Mouse (Mus musculus) liver, adult (tissue): ENCODE measurements around the gene Gsk3a.

Experiments used
- GATA4 ChIP-seq: IDR thresholded peaks from 2 replicates; pipeline ENCODE4 v1.6.1; 2014; ENCODE audit warnings: mild to moderate bottlenecking, low read length; ENCODE audit not compliant: insufficient replicate concordance

Gsk3a gene

DNA sequence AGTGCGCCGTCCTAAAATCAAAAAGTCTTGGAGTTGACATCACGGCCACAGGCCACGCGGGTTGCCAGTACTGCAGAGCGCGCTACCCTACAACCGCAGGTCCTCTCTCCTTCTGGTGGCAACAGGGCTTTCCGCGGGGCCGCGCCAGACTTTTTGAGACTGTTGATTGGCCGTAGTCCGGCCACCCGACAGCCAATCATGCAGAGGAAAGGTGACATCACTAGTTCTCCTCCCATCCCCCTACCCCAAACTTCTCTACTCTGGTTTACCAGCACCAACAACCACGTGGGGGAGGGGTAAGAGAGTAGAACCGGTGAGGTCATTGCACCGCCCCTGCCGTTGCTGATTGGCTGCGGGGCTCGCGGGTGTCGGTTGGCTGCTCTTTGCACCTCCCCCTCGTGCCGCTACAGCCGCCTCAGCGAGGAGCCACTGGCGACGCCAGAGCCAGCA is 29.7 kb upstream of the Gsk3a start, which contains the start of gene Cic:
Cic (plus strand) TSS at position 404 of the 450 bp plus-strand sequence.
- no peak for TF ChIP-seq GATA4

DNA sequence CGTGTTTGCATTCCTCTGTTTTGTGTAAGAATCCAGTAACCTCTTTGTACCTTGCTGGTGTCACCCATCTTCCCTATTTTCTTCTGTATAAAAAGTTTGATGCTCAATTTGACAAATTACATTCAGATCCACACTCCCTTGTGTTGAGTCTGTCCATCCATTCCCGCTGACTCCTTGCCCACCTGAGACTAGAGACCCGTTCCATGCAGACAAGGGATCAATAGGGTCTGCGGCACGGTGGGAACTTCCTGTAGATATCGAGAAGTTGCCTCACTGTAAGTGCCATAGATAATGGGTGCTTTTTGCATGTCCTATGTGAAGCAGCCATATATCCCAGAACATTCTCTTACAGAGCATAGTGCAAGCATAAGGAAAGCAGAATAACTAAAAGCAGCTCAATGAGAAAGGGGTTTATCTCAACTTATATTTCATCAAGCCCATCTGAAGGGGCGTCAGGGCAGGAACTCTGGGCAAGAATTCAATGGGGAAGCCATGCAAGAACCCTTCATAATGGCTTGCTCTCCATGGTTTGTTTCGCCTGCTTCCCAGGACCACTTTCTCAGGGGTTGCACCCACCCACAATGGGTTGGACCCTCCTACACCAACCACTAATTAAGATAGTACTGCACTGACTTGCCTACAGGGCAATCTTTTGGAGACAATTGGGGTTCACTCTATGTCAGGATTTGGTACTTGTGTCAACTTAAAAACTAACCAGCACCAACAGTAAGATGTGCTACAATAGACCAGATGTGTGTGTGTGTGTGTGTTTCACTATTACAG is 28.7 kb upstream of the Gsk3a start:
- no peak for TF ChIP-seq GATA4

DNA sequence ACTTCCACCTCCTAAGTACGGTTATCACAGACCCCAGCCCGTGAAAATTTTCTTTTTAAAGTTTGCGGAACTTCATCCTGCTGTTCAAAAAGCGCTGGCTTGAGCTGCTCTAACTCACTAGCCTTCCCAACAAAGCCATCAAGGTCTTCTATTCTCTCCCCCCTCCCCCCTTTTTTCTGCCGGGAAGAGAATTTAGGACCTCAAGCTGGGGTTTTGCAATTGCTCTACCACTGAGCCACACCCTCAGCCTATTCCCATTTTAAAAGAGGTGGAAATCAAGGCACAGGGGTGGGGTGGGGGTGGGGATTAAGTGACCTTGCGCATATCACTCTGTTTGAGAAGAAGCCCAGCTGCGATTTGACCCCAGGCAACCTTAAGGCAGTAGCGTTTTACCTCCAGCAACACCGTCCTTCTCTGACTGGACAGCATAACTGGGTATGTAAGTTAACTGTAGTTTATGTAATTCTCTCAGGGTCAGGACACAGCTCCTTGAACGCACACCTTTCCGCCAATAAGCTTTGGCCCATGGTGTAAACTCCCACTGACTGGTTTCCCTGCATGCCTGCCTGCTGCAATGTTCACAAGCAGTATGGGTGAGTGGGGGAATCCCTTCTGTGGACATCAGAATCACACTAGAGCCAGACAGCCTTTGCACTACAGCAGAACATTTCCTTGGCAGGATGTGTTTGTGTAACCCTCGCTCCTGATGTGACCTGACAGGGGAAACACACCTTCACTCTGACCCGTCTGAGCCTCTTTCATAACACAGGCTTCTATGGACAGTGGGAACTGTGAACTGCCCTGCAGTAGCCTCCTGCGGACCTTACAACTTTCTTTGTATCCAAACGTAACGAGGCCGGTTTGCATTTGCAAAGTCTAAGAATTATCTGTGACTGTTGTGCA is 26.6 kb upstream of the Gsk3a start:
- TF ChIP-seq GATA4 = no peak

- TF ChIP-seq GATA4 = no peak
These were observed 24.2 kb upstream of the Gsk3a start for GRCm38 (mm10) chr7:25261896-25262295.

GRCm38 (mm10) chr7:25251822-25252221 is 14.2 kb upstream of the Gsk3a start:
- no peak for TF ChIP-seq GATA4

DNA sequence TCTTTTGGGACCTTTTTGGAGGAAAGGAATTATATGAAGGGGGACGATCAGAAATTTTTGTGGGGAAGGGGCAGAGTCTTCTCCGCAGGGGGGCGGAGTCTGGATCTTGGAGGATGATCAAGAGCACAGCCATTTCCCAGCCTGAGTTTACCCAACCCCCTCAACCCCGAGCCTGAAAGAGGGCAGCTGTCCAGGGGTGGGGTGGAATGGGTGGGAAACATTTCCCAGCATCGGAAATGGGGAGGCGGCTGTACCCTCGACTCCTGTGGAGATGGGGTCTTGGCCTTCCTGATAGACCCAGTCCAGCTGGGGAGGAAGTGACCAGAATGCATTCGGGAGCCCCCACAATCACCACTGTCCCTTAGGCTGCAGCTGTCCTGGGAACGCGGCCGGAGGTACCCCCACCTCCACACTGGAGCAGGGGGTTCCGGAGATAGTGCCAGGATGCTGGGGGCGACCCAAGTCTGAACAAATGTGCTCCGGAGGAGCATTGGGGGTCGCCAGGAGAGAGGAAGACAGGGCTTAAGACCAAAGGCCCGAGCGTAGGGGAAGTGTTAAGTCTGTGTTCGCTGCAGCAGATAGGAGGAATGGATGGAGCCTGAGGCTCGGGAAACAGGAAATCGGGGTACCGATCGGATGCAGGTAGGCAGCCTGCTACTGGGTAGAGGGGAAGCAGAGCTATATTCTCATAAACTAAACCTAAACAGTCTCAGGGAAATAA is 13.6 kb upstream of the Gsk3a start:
- TF ChIP-seq GATA4 = no peak

DNA sequence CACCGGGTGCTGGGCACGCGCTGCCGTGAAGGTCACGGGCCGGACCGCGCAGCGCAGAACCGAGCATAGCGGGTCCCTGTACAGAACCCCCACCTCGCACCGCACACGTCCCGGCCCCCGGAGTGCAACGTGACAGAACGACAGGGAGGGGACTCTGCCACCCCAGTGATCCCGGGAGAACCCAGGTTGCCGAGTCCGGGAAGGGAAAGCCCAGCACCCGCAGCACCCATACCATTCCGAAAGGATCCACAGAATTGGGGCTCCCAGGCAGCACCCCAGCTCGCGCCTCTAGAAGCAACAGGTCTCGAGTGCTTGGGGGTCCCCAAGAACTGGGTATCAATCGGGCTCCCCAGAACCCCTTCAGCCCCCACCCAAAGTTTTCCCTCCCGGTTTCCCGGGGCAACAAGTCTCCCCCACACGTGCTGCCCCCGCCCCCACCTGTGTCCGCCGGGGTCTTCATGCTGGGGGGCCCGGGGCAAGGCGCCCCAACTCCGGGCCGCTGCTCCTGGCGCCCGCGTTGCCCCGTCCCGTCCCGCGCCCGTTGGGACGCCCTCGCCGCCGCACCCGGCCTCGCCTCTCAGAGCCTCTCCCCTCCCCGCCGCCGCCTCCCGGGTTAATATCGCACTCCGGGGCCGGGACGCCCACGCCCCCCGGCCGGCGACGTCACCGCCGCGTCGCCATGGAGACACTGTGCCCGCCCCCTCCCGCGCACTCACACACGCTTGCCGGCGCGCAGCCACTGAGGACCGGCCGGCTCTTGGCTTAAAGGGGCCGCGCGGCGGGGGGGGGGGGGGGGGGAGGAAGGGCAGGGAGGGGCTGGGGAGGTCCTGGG is 12.7 kb upstream of the Gsk3a start, which contains the start of gene Erf:
Erf (minus strand) TSS at position 621 of the 832 bp plus-strand sequence.
- peak; percentile 10; the same call in 1 of the 2 replicates for TF ChIP-seq GATA4

DNA sequence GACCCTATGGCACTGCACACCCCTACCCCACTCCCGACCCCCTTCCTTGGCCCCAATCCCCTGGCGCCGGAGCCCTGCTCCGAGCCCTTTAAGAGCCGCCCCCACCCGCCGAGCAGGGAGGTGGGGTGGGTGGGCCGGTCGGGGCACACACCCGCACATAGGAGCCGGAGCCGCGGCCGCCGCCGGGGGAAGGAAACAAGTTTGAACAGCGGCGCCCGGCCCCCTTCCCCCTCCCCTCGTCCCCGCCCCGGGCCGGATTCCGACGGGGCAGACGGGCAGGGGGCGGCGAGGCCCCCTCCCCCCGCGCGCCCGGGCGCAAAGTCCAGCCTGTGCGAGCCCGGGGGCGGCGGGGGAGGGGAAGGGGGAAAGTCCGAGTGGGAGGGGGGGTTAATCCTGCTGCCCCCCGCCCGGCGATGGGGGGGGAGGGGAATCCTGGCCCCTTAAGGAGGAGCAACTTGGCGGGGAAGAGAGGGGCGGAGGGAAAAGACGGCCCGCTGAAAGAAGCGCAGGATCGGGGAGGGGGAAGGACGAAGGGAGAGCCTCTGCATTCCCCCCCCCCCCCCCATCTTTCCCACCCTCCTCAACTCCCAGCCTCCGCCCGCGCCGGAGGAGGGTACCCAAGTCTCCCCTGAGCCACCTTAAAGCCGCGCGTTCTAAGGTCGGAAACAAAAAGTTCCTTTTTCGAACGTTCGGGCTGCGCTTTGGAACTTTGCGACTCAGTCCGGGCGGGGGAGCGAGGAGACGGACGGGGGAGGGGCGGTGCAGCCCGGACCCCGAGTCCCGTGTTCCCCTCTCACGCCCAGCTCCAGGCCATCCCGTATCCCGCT is 11.9 kb upstream of the Gsk3a start:
- TF ChIP-seq GATA4 = no peak

DNA sequence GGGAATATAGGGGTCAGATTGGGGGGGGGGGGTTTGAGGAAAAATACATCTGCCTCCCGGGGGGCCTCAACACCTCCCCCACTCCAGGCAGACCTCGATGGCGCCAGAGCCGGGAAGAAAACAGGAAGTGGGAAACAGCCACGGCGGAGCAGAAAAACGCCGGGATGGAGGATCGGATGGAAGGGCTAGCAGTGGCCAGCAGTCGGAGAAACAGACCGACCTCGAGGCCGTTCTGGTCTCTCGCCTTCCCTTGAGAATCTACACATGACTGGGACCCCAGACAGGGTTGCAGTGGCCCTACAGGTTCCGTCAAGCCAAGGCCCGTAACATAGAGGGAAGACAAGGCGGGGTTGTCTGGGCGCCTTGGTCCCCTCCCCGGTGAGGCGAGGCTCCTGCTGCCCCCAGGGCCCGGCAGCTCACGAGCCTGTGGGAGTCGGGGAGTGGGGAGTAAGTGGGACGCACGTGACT is 11.2 kb upstream of the Gsk3a start:
- TF ChIP-seq GATA4 = no peak

DNA sequence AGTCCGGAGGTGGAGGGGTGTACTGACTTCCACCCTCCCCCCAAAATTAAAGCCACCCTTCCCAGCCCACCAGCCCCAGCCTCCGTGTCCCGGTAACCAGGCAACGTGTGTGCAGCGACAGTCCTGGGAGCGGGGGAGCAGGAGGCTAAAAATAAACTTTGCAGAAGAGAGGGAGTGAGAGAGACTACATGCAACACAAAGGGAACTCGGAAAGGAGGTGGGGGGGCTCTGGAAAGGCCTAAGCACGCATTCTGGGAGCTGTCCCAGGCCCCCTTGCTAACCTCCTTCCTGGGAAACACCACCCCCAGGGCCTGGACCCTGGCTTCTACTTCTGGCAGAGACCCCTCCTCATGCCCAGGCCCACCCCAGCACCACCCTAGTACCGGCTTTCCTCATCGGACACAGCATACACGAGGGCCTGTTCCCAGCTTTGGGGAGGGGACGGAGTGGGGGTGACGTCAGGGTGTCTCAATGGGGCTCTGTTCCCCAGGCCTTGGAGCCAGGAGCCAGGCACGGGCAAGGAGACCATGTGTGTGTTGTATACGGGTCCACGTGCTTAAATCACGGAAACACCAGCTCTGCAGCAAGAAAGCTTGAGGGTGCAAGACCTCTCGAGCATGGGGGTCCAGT is 10.5 kb upstream of the Gsk3a start:
- no peak for TF ChIP-seq GATA4

GRCm38 (mm10) chr7:25247498-25247897 is 9.8 kb upstream of the Gsk3a start:
- no peak for TF ChIP-seq GATA4

DNA sequence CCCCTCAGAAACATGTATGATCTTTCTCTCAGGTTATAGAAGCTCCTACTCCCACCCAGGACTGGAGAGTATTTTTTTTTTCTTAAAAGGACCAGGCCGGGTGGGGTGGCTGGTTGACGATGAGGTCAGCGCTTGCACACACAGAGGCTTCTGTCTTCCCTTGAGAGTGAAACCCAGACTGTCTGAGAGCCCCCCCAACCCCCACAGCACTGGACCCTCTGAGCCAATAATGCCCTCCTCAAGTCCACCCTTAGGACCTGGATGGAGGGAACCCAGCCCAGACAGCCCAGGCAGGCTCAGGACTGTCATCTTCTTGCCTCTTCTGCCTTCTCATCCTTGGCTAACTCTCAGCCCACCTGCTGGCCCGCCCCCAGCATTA is 9.1 kb upstream of the Gsk3a start:
- TF ChIP-seq GATA4 = no peak
